Mouse (Mus musculus): ENCODE results near the gene Hist2h2ab.

- TF ChIP-seq CTCF (conservative IDR thresholded peaks at IDR 0.05; ENCODE audit: insufficient read depth, insufficient read length, low read depth, low read length) (no peak), POLR2A (IDR thresholded peaks at IDR 0.05; ENCODE audit: low read depth, low read length) (no peak)
Observed at GRCm38 (mm10) chr3:96243921-96244572, 24.4 kb downstream of the Hist2h2ab start.
